Mouse (Mus musculus) large intestine, adult 2 months (tissue): ENCODE results near the gene Gpr4. TPM values are rescaled to one million over a fixed set of nuclear protein-coding genes. Genes with fewer than 3 reads are reported as not detected.

Experiments used
- DNase-seq: peaks from one replicate; pipeline ENCODE4 v3.0.0-alpha.2; 2012; ENCODE audit warnings: low read depth, low spot score
- WGBS: fragments of 180-500 bp; shearing (Covaris S2); methylation state at CpG from one replicate; pipeline ENCODE4 v1.1.7; 2018; 5-methylcytosine and 5-hydroxymethylcytosine counted together
- polyA plus RNA-seq: library from polyadenylated mRNA; depleted of rRNA; stranded (reverse); fragments of >200 nt; gene quantifications from 2 replicates; pipeline ENCODE4 v1.2.3, GENCODE M21; 2012

Gpr4 gene
- polyA plus RNA-seq, 1 experiment, result 3.2 TPM

DNA sequence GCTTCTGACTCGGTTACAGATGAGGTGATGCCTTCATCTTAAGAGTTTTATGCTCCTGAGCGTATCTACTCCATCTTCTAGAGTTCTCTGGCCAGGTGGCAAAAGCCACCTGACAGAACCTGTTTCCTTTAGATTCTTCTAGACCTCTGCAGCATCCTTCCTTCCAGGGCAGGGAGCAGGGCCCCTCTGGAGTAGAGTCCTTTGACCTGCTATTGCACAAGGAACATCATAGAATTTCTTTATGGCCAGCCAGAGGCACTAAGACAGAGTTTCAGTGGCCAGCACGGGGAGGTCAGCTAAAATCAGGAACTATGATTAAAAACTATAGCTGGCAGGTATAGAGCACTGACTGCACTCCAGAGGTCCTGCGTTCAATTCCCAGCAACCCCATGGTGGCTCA is 39.7 kb downstream of the Gpr4 start:
- DNase-seq, result no peak
- WGBS, result 57% methylated on average over 4 of the region's 4 CpGs

DNA sequence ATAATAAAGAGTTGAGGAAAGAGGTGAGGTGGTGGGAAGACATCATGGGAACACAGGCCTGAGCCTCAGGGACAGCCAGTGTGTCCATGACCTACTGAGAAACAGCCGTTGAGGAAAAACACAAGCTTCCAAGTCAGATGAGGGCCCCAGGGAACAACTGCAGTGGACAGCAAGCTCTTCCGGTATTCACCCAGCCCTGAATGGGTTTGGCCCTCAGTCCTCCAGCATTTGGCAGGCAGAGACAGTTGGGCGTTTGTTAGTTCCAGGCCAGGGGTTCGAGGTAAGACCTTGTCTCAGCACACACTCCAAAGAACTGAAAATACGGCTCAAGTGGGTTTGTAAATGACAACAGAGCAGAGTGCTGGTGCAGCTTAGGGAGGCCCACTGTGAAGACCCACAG is 41.1 kb downstream of the Gpr4 start:
- 64% methylated on average over 5 of the region's 5 CpGs for WGBS
- DNase-seq, result no peak

DNA sequence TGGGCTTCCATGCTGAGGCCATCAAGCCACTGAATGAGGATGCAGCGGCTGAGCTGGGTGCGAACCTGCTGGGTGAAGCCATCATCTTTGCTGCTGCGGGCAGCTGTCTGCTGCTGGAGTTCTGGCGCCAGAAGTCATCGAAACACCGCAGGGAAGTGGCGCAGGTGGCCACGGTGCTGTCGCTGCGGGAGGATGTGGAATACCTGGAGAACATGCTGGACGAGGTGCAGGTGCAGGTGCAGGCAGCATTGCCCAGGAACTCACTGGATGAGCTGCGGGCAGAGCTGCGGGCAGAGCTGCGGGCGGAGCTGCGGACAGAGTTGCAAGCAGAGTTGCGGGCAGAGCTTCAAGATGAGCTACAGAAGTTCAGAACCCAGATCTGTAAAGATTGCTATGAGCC is 43.1 kb downstream of the Gpr4 start:
- WGBS, result 87% methylated on average over 17 of the region's 17 CpGs
- no peak for DNase-seq

DNA sequence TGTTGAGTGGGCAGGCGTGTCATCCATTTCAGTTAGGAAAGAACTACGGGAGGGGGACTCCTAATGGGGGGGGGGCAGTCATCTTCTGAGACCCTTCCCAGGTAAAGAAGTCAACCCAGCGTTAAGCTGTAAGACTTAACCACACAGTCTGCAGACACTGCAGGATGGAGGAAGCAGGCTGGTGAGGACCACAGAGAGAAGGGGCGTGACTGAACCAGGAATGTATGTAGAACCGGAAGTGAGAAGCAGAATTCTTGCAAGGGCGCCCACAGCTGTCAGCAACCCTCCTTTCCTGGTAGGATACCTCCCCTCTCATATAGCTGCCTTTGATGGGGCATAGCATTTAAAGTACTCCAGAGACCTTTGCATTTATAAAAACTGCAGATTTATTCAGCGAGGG is 44.2 kb downstream of the Gpr4 start:
- 60% methylated on average over 7 of the region's 7 CpGs for WGBS
- DNase-seq, result no peak

DNA sequence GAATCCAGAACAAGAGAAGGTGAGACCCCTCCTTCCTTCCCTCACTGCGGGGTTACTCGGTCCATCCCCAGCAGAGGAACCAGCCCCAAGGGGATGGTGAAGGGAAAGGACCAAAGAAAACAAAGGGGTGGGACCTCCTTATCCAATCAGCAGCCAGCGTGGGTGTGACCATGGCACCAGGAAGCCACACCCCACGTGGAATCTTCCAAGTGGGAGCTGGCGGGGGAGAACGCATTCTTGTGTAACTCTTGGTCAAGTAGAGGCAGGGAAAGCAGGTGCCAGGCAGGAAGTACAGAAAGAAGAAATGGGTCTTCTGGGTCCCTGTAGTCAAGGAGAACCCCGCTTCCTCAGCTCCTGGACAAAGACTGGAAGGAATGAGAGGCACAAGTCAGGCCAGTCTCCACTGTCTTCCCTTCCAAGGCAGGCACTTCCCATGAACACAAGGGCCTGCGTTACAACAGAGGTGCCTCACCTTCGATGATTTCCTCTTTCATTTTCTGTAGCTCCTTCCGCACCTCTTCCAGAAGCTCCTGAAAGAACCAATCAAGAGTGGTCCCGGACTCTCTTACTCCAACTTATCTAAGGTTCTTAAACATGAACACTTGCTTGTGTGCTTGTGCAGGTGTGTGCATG is 45.2 kb downstream of the Gpr4 start:
- no peak for DNase-seq
- 28% methylated on average over 11 of the region's 11 CpGs for WGBS

DNA sequence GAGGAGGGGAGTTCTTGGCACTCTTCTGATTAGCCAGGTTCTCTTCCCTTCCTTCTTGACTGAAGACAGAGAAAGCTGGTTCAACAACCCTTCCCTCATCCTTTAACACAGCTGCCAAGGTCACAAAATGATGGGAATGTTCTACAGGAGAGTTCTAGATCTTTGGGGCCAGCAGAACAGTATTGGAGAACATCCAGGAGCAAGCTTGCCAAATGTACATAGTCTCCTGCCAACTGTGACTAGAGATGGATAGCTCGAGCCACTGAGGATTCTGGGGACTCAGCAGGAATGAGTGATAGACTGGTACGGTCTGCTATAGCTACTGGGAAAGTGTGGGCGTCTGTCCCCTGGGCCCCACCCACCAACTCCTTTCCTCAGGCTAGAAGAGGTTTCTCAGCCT is 46.0 kb downstream of the Gpr4 start:
- WGBS, result 24% methylated on average over 3 of the region's 3 CpGs
- no peak for DNase-seq

DNA sequence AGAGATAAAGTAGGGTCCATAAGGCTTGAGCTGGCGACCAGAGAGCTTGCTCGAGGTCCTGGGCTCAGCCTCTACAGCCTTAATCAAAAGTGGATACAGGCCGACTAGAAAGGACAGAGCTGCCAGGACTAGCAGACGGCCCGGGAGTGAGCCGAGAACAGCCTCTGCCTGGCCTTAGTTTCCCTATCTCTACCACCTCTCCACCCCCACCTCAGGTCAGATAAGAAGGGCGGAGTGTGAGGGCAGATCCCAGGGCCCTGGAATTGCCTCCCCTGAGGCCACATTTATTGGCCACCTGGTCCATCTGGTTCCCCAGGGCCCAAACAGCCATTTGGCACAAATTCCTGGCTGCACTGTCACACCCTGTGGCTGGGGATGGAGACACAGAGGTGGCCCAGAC is 52.8 kb downstream of the Gpr4 start:
- no peak for DNase-seq
- 22% methylated on average over 7 of the region's 7 CpGs for WGBS

DNA sequence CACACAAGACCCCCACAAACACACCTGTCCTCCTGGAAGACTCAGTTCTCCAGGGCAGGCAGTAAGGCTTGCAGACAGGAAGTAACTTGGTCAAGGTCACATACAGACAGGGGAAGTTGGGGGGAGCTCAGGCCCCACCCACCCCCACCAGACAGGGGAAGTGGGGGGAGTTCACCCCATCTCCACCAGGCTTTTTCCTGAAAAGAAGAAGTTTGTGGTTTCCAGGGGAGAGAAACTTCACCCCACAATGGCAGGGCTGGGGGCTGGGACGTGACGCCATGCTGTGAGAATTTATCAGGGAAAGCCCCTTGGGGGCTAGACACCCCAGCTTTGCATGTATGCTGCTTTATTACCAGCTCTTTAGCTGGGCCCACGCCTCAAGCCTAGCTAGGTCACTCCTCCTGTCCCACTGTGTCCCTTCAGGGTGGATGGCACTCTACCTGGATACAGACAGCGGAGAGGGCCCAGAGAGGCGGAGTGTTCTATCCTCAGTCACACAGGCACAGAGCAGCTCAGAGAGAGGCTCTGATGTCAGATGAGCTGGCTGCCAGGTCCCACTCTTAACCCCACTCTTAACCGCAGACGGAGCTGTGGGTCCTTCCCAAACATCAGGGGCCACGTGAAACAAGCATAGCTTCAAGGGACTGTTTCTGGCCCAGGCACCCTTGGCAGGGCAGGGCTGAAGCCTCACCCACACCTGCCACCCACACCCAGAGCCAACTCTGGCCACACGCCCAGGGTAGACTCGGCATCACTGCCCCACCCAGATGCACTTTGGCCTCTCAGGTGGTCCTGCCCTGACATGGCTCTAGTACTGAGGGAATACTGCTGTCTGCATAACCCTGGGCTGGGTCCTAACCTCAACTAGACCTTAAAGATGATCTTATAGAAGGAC is 53.8 kb downstream of the Gpr4 start:
- WGBS, result 17% methylated on average over 10 of the region's 10 CpGs
- DNase-seq, result peak; percentile 92

DNA sequence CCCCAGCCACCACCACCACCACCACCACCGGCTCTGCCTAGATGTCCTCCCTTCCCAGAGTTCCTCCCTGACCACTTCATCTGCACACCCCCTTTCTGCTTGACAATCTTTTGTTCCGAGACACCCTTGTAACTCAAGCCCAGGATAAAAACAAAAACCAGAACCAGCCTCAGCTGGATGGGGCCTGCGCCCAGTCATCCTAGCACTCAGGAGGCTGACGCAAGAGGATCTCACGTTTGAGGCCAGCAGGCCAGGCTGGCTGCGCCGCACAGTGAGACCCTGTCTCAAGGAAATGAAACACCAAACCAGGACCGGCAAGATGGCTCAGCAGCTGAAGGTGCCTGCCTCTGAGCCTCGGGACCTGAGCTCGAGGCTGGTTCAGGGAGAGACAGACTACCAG is 54.7 kb downstream of the Gpr4 start:
- DNase-seq, result no peak
- 16% methylated on average over 10 of the region's 10 CpGs for WGBS

DNA sequence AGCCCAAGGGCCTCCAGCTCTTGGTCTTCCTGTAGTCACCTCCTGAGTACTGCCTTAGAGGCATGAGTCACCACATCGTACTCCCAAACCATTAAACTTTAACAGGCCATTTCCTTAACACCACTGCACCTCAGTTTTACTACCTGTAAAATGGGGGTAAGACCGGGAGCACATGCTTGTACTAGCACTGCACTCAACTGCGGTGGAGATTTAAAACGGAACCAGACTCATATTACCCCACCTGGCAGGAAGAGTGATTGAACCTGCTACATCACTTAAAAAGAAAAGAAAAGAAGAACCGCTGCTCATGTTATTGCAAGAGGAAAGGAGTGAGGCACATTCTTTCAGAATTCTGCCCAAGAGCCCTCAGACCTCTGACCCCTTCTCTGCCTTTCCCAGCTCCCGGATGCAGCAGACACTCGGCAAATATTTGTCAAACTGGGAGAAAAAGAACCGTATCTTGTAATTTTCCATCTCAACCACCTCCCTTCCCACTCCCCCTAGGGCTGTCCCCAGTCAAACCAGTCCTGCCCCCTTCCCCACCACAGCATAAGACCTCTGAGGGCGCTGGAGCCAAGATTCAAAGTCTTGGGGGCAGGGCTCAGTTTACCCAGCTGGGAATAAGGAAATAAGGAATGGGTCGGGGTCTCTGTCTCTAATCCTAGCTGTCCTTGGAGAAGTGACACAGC is 56.8 kb downstream of the Gpr4 start:
- 5% methylated on average over 10 of the region's 10 CpGs for WGBS
- no peak for DNase-seq

DNA sequence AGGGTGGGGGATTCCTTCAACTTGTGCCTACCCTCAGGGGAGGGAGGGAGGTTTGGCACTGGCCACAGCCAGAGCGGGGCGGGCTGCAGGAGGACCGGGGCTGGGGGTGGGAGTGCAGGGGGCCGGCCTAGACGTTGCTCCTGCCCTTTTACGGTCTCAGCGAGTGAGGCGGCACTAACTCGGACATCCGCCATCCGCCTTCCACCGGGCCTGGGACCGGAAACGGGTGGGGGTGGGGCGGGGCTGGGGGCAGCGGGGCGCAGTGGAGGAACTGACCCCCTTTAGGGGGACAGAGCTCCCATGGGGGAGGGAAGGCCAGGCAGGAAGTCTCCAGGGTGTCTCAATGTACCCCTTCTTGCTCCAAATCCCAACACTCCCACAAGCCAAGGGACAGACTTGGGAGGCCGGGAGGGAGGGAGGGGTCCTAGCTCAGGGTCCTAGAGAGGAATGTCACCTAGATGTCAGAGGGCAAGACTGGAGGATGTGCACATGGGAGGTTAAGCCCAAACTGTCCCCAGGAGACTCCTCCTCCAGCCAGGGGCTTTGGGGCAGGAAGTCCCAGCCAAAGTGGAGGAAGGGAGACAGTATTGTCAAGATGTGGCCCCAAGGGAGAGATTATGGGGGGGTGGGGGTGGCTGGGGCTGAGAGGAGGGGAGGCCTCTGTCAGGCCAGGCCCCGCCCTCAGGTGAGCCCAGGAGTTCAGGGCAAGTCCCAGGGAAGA is 57.5 kb downstream of the Gpr4 start:
- WGBS, result 2% methylated on average over 19 of the region's 19 CpGs
- no peak for DNase-seq

DNA sequence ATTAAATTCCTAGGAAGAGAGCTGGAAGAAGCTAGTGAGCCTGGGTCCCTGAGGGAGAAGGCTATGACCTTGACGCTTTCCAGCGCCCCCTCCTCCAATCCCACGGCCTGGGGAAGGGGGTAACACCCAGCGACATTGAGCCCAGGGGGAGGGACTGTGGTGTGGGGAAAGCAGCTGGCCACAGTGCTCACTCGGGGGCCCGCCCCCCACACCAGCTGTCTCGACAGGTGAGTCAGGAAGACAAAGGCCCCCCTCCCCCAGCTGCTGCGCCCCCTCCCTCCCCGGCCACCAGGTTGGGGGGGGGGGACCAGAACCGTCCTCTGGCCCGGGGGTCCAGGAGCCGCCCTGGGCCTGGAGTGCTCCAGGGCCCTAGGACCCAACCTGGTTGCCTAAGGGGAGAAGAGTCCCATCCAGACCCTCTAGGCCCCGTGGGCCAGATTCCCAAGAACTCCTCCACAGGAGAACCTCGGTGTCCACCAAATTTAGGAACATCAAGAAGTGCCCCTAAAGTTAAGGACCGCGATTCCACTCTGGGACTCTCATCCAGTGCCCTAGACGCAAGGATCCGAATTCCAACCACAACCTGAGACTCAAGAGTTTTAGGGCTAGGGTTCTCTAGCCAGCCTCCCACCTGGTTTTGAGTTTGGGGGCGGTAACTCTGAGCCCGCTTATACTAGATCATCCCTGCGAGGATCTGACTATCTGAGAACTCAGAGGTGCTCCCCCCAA is 58.3 kb downstream of the Gpr4 start:
- under 1% methylated on average over 21 of the region's 21 CpGs for WGBS
- no peak for DNase-seq

DNA sequence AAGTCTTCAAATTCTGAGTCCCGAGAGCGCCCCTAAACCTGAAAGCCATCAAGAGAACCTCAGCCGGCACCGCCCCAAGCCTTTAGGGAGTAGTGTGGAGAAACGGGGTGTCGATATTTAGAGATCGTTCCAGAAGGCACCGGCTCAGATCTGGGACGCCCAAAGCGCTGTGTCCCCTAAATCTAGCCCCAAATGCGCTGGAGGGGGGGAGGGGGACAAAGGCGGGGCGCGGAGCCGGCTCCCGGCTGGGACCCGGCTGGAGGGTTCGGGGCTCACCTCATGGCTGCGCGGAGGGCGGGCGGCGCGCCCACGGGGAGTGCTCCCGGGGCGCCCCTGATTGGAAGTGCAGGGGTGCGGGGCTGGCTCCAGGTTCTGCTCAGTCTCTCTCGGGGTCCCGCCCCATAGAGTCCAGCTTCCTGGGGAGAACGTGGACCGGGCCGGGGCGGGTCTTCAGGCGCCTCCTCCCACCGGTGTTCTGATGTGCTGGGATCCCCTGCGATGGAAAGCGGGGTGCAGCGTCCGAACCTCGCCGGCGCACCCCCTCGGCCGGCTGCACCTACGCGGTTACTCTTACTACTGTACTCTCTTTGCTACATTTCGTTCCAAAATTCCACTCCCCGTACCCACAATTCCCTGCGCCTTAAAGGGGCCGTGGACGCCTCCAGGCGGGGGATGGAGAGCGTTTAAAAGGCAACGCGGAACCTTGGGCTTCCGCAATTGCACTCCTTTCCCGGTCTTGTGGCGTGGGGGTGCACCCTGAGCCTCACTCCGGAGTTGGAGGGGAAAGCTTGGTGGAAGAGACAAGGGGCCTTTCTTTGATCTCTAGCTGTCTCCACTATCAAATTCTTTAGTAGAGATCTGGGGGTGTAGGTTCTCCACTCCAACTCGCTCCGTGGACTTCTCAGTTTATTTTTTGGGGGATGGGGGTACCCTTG is 59.2 kb downstream of the Gpr4 start, which contains the start of gene Vasp:
TSS of gene Vasp (minus strand) at position 580 of the 935 bp plus-strand sequence.
- DNase-seq, result no peak
- WGBS, result under 1% methylated on average over 61 of the region's 62 CpGs

DNA sequence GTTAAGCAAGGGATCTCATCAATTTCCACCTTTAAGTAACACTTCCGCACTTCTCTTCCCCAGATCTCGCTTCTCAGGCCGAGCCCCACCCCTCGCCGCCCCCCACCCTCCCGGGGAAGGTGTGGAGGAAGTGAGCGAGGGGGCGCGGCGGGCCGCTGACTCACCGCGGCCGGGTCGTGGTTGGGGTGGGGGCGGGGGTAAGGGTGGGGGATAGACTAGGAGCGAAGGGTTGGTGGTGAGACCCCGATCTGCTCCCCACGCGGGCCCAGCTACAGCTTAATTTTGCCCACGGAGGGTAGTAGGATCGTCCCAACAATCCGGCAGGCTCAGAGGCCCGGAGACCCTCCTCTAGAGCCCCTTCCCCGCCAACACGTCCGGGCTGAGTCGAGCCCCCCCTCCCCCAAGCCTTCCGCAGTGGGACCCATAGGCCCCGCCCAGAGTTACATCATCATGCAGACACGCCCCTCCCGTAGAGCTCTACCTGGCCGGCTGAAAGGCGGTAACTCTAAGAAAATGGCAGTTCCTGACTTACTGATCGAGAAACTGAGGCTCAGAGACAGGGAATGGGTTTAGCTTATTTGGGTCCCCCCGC is 59.9 kb downstream of the Gpr4 start:
- DNase-seq, result no peak
- 1% methylated on average over 36 of the region's 36 CpGs for WGBS
